8 mouse cellular contexts compared by ENCODE assay signal in the genomic region with DNA sequence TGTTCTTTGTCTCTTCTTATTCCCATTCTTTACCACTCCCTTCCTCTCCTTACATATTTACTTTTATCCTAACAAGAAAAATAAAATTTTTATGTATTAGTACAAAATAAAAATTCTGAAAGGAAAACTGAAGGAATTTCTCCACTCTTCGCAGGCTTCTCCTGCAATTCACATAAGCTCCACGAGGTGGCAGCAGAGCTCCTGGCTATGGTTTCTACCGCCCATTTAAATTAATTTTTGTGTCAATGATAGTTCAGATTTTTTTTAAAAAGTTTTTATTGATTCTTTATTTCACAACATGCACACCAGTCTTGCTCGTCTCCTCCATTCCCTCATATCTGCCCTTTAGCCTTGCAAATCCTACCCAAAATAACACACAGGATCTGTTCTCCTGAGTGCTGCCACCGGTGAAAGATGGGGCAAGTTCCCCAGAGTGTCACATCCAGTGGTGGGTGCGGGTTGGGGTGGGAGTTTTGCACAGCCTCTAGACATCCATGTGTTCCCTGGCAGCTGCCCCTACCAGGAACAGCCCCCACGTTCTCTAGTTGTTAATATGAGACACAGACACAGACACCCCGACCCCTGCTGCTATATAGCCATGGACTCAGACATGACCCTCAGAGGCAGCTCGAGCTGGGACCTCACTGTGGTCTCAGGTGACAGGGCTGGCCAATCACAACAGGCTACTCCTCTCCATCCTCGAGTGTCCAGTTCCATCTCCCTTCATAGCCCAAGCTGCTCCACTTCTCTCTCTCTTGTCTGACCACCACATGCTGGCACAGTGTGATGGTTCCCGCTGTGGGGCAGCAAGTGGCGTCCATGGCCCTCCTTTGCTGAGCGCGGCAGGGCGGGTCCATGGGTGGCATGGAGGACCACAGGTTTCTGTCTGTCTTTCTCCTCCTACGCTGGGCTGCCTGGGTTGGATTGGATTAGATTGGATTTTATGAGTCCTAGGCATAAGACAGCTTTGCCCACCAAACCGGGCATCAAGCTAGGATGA. TPM values are rescaled to one million over a fixed set of nuclear protein-coding genes. Genes with fewer than 3 reads are reported as not detected.
DNase-seq lines count a peak whose midpoint lies in the region; ATAC-seq and TF ChIP-seq lines count a peak whose summit lies in the region.

No protein-coding gene starts in this region.

- H3K27ac ChIP-seq in intestine, postnatal 0 days (ENCODE audit: low read depth, low read length): no peak overlapping the region
- H3K27ac ChIP-seq in intestine, embryonic 16.5 days (ENCODE audit: low read length): no peak overlapping the region
- H3K27ac ChIP-seq in CH12.LX (ENCODE audit: insufficient read depth, low read depth): no peak overlapping the region
- H3K27ac ChIP-seq in bone marrow macrophage, adult 2 months (ENCODE audit: insufficient read depth, low read depth, low read length): no peak overlapping the region
- no peak overlapping the region for H3K27ac ChIP-seq in forebrain, embryonic 14.5 days (ENCODE audit: low read depth, low read length)
- H3K27ac ChIP-seq in midbrain, embryonic 13.5 days: no peak overlapping the region

- H3K36me3 ChIP-seq in intestine, postnatal 0 days (ENCODE audit: control insufficient read depth, insufficient read depth): no peaks in the 10 kb centered on the region
- H3K36me3 ChIP-seq in intestine, embryonic 16.5 days (ENCODE audit: control insufficient read depth, insufficient read depth, low read length): no peaks in the 10 kb centered on the region
- H3K36me3 ChIP-seq in CH12.LX (replicated peaks in 1 of 2; ENCODE audit: control insufficient read depth in 1 of 2, insufficient read depth in 1 of 2, low read length in 1 of 2): no peaks in the 10 kb centered on the region
- H3K36me3 ChIP-seq in forebrain, embryonic 14.5 days (ENCODE audit: control insufficient read depth, insufficient read depth, low read length): no peaks in the 10 kb centered on the region
- no peaks in the 10 kb centered on the region for H3K36me3 ChIP-seq in midbrain, embryonic 13.5 days

- H3K27me3 ChIP-seq in intestine, postnatal 0 days (replicated peaks; ENCODE audit: control insufficient read depth, insufficient read depth, low read length): no peaks in the 10 kb centered on the region
- H3K27me3 ChIP-seq in intestine, embryonic 16.5 days (replicated peaks; ENCODE audit: control insufficient read depth, insufficient read depth, low read length): no peaks in the 10 kb centered on the region
- no peaks in the 10 kb centered on the region for H3K27me3 ChIP-seq in CH12.LX (replicated peaks)
- no peaks in the 10 kb centered on the region for H3K27me3 ChIP-seq in forebrain, embryonic 14.5 days (replicated peaks; ENCODE audit: control insufficient read depth, insufficient read depth, low read length)
- 0 out of 2 replicates have a peak, but pooled peaks cover 4% of the 10 kb centered on the region for H3K27me3 ChIP-seq in midbrain, embryonic 13.5 days

- 53% methylated on average over 17 of the region's 17 CpGs for WGBS in intestine, postnatal 0 days
- 52% methylated on average over 17 of the region's 17 CpGs for WGBS in intestine, embryonic 16.5 days
- 58% methylated on average over 17 of the region's 17 CpGs for WGBS in forebrain, embryonic 14.5 days
- WGBS in midbrain, embryonic 13.5 days: 52% methylated on average over 17 of the region's 17 CpGs

- DNase-seq in CH12.LX (ENCODE audit: extremely low read depth) (peak; percentile 35), MN1 (ENCODE audit: low spot score) (no peak)
- DNase-seq in forebrain, embryonic 14.5 days (ENCODE audit: low spot score): peak; percentile 48
- peak; percentile 60 to 64 for DNase-seq in layer of hippocampus, postnatal 10 days (ENCODE audit: low spot score in 2 of 2)

- no peak overlapping the region for H3K9ac ChIP-seq in intestine, postnatal 0 days (ENCODE audit: low read depth, low read length)
- H3K9ac ChIP-seq in intestine, embryonic 16.5 days (ENCODE audit: low read depth, low read length): no peak overlapping the region
- no peak overlapping the region for H3K9ac ChIP-seq in CH12.LX (ENCODE audit: insufficient read depth, low read depth)
- no peak overlapping the region for H3K9ac ChIP-seq in forebrain, embryonic 14.5 days (ENCODE audit: low read length)
- H3K9ac ChIP-seq in midbrain, embryonic 13.5 days (replicated peaks): 0 out of 2 replicates have a peak overlapping the region, but pooled peaks have one; percentile 28

- H3K79me2 ChIP-seq in CH12.LX (replicated peaks; ENCODE audit: control insufficient read depth, extremely low read depth, insufficient read depth, poor library complexity, severe bottlenecking): no peaks in the 10 kb centered on the region

- no peak; the same call in none of the 2 replicates for TF ChIP-seq RAD21 in CH12.LX (IDR thresholded peaks at IDR 0.05; ENCODE audit: low read depth, low read length)

- ATAC-seq in intestine, postnatal 0 days: peak; percentile 16; the same call in 1 of the 2 replicates
- ATAC-seq in intestine, embryonic 16.5 days: no peak
- ATAC-seq in forebrain, embryonic 14.5 days: peak; percentile 58
- peak; percentile 58 for ATAC-seq in midbrain, embryonic 13.5 days

- H3K4me3 ChIP-seq in intestine, postnatal 0 days (ENCODE audit: low read depth, low read length): no peak overlapping the region
- no peak overlapping the region for H3K4me3 ChIP-seq in intestine, embryonic 16.5 days (ENCODE audit: low read length)
- no peak overlapping the region for H3K4me3 ChIP-seq in CH12.LX (replicated peaks in 1 of 3; ENCODE audit: low read depth in 2 of 3, low read length in 2 of 3, poor library complexity in 1 of 3)
- no peak overlapping the region for H3K4me3 ChIP-seq in bone marrow macrophage, adult 2 months (ENCODE audit: insufficient read depth, low read length)
- H3K4me3 ChIP-seq in forebrain, embryonic 14.5 days (ENCODE audit: low read depth, low read length): no peak overlapping the region
- no peak overlapping the region for H3K4me3 ChIP-seq in midbrain, embryonic 13.5 days (replicated peaks)

- no peaks in the 10 kb centered on the region for H3K4me1 ChIP-seq in intestine, postnatal 0 days (replicated peaks; ENCODE audit: control insufficient read depth, insufficient read depth, low read length)
- no peaks in the 10 kb centered on the region for H3K4me1 ChIP-seq in intestine, embryonic 16.5 days (ENCODE audit: control insufficient read depth, insufficient read depth, low read length)
- H3K4me1 ChIP-seq in CH12.LX (ENCODE audit: control insufficient read depth in 1 of 2, insufficient read depth in 2 of 2): peaks cover 0 to 5% of the 10 kb centered on the region in 2 experiments; a peak in 2 of 4 replicates
- peaks cover 9% of the 10 kb centered on the region for H3K4me1 ChIP-seq in bone marrow macrophage, adult 2 months (ENCODE audit: control insufficient read depth, insufficient read depth, low read length)
- H3K4me1 ChIP-seq in forebrain, embryonic 14.5 days (ENCODE audit: control insufficient read depth, insufficient read depth, low read length): no peaks in the 10 kb centered on the region
- H3K4me1 ChIP-seq in midbrain, embryonic 13.5 days (replicated peaks): 0 out of 2 replicates have a peak, but pooled peaks cover 8% of the 10 kb centered on the region

- H3K4me2 ChIP-seq in intestine, postnatal 0 days (replicated peaks; ENCODE audit: low read depth): no peak overlapping the region
- no peak overlapping the region for H3K4me2 ChIP-seq in intestine, embryonic 16.5 days (ENCODE audit: low read depth, low read length)
- H3K4me2 ChIP-seq in CH12.LX (ENCODE audit: insufficient read depth, low read depth, poor library complexity, severe bottlenecking): no peak overlapping the region
- H3K4me2 ChIP-seq in forebrain, embryonic 14.5 days (ENCODE audit: low read length): no peak overlapping the region
- H3K4me2 ChIP-seq in midbrain, embryonic 13.5 days (replicated peaks): no peak overlapping the region

- TF ChIP-seq EP300 in CH12.LX (IDR thresholded peaks at IDR 0.05; ENCODE audit: low read length): 0 out of 2 replicates have a peak, but pooled peaks have one; percentile 4

- TF ChIP-seq CTCF in intestine, postnatal 0 days (IDR thresholded peaks at IDR 0.05; ENCODE audit: low read depth): peak; percentile 83
- TF ChIP-seq CTCF in CH12.LX (conservative IDR thresholded peaks at IDR 0.05 in 1 of 2, IDR thresholded peaks at IDR 0.05 in 1 of 2; ENCODE audit: low read depth in 2 of 2, low read length in 2 of 2): peak; percentile 96 to 97
- peak; percentile 92 for TF ChIP-seq CTCF in bone marrow macrophage, adult 2 months (IDR thresholded peaks at IDR 0.05; ENCODE audit: low read depth, low read length)

- TF ChIP-seq POLR2A in CH12.LX (IDR thresholded peaks at IDR 0.05; ENCODE audit: low read depth, low read length): no peak
- no peak for TF ChIP-seq POLR2A in bone marrow macrophage, adult 2 months (IDR thresholded peaks at IDR 0.05; ENCODE audit: borderline replicate concordance, low read depth, low read length)

- dilution Hi-C loops in CH12.LX (cut with MboI; ENCODE audit: extremely low pct_ligation_motif_present, extremely low pct_unique_long_range_greater_than_20kb, low sequenced_read_pairs): no loop called here

- no peaks in the 10 kb centered on the region for H3K9me3 ChIP-seq in intestine, postnatal 0 days (ENCODE audit: control insufficient read depth)
- no peaks in the 10 kb centered on the region for H3K9me3 ChIP-seq in intestine, embryonic 16.5 days (ENCODE audit: control insufficient read depth, low read length)
- H3K9me3 ChIP-seq in CH12.LX (replicated peaks; ENCODE audit: low read length): peaks cover 4% of the 10 kb centered on the region
- no peaks in the 10 kb centered on the region for H3K9me3 ChIP-seq in forebrain, embryonic 14.5 days (replicated peaks; ENCODE audit: control insufficient read depth, low read length)
- H3K9me3 ChIP-seq in midbrain, embryonic 13.5 days: no peaks in the 10 kb centered on the region

- in situ Hi-C loops in CH12.LX (cut with MboI; ENCODE audit: low pct_ligation_motif_present, low pct_unique_long_range_greater_than_20kb, low sequenced_read_pairs): no loop called here

TF ChIP-seq in CH12.LX, 34 proteins besides CTCF, POLR2A, EP300 and RAD21 (continues in another document):
- TF ChIP-seq CHD1 (IDR thresholded peaks at IDR 0.05; ENCODE audit: low read depth, low read length): no peak
- TF ChIP-seq IRF4 (IDR thresholded peaks at IDR 0.05; ENCODE audit: low read depth, low read length): peak; percentile 25; the same call in 1 of the 2 replicates
- 0 out of 2 replicates have a peak, but pooled peaks have one; percentile 13 for TF ChIP-seq SIN3A (IDR thresholded peaks at IDR 0.05; ENCODE audit: low read length)

RNA-seq across cellular contexts. Expression of gene Stfa3, which starts 18.3 kb away (rescaled TPM):
- polyA plus RNA-seq in intestine, postnatal 0 days (2015; fragmentation: Nextera tagmentation; extraction: Ambion mirVana): 0.43 TPM in 1 of 2 replicates, not detected in the other
- 1.4 and 2.3 TPM in 2 replicates for polyA plus RNA-seq in intestine, embryonic 16.5 days (2015; fragmentation: Nextera tagmentation; extraction: Ambion mirVana)
- total RNA-seq in CH12.LX (2012; rRNA removed): not detected in 2 replicates
- not detected in 2 replicates for total RNA-seq in CH12.LX (2014; rRNA removed)
- not detected in 2 replicates for polyA plus RNA-seq in CH12.LX (2012; ENCODE audit: insufficient read length, low read depth)
- not detected in 2 replicates for polyA plus RNA-seq in bone marrow macrophage, adult 2 months (2012; ENCODE audit: insufficient read depth, insufficient read length, missing spikeins)
- not detected in 2 replicates for polyA plus RNA-seq in forebrain, embryonic 14.5 days (2014; fragmentation: Nextera tagmentation; extraction: Ambion mirVana)
- 1 to 10 TPM in 1 of 2 experiments, not detected in 1; 2.5 TPM for total RNA-seq in layer of hippocampus, postnatal 10 days (2021)
- polyA plus RNA-seq in midbrain, embryonic 13.5 days (2015; fragmentation: Nextera tagmentation; extraction: Ambion mirVana): not detected in 2 replicates
